In the genomic region with DNA sequence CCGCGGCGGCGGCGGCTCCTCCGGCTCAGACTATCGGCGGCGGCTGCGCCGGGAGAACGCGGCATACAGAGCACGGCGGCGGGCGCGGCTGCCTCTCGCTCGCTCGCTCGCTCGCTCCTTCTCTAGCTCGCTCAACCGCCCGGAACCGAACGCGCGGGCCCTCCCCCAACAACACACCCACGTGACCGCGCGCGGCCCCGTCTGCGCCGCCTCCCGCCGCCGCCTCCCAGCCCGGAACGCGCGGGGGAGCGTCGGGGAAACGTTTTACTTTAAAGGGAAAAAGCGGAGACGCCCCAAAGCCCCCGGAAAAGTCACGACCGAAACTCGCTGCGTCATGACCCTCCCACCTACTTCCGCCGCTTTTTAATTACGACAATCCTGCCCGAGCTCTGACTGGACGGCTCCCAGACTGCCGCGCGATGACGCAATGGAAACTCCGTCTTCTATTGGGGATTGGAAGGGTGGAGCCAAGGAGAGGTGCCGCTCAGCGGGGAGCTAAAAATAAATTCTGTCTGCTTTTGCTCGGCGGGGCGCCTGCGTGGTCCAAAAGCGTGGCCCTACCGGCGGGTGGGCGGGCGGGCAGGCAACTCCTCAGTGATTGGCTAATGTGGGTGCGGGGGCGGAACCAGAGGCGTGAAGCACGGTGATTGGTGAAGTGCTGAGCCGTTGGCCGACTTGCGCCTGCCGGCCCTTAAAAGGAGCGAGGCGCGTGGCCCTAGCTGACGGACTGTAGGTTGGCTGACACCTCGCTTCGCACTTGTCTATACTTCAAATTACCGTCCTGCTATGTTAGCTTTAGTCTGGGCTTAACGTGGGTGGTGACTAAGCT, we compare ENCODE assay signal across 8 mouse cellular contexts. TPM values are rescaled to one million over a fixed set of nuclear protein-coding genes. Genes with fewer than 3 reads are reported as not detected.
DNase-seq lines count a peak whose midpoint lies in the region; ATAC-seq and TF ChIP-seq lines count a peak whose summit lies in the region.

A gene (minus strand): TSS at position 351 of the 829 bp plus-strand sequence.

- H3K4me3 ChIP-seq in ES-E14 (ENCODE audit: insufficient read depth in 1 of 2, low read depth in 1 of 2, low read length in 2 of 2, poor library complexity in 1 of 2, severe bottlenecking in 1 of 2), result peak within 1 kb of the TSS; percentile 94 to 99
- peak within 1 kb of the TSS; percentile 59 for H3K4me3 ChIP-seq in forebrain, embryonic 15.5 days
- H3K4me3 ChIP-seq in lung, adult 2 months (replicated peaks; ENCODE audit: extremely low read depth, low read depth, low read length), result peak within 1 kb of the TSS; percentile 87

- no peak for TF ChIP-seq CTCF in lung, adult 2 months (IDR thresholded peaks at IDR 0.05; ENCODE audit: insufficient read depth, low read length)

- peaks cover 0 to 7% of the 10 kb centered on the region in 2 experiments; a peak in 2 of 4 replicates for H3K4me1 ChIP-seq in ES-E14 (ENCODE audit: control insufficient read depth in 2 of 2, insufficient read depth in 2 of 2, low read length in 2 of 2, poor library complexity in 1 of 2)
- peaks cover 37% of the 10 kb centered on the region for H3K4me1 ChIP-seq in forebrain, embryonic 15.5 days
- peaks cover 22% of the 10 kb centered on the region for H3K4me1 ChIP-seq in lung, adult 2 months (ENCODE audit: control insufficient read depth, insufficient read depth, low read length)

- peak; percentile 74; the same call in 1 of the 2 replicates for TF ChIP-seq POLR2A in lung, adult 2 months (IDR thresholded peaks at IDR 0.05; ENCODE audit: borderline replicate concordance, extremely low read depth, low read depth, low read length)

- intact Hi-C loops in heart, postnatal 25 days (cut with DNase I), result loop anchor here (5.0 to 10.0 kb wide), 2 partner anchors 155 to 652 kb away; a partner anchor contains a TSS

- no peaks in the 10 kb centered on the region; the same call in 1 of the 2 replicates for H3K36me3 ChIP-seq in ES-E14 (ENCODE audit: control insufficient read depth, insufficient read depth, low read length, poor library complexity, severe bottlenecking)
- no peaks in the 10 kb centered on the region for H3K36me3 ChIP-seq in forebrain, embryonic 15.5 days

- DNase-seq in ES-E14 (ENCODE audit: low read depth, low spot score), result peak; percentile 99
- peak; percentile 99 for DNase-seq in cerebellum, adult 11-12 months
- peak; percentile 99 for DNase-seq in heart, postnatal 25 days (ENCODE audit: low spot score)
- peak; percentile 99 for DNase-seq in layer of hippocampus, adult 18-20 months (ENCODE audit: low spot score in 2 of 2)
- DNase-seq in lung, adult 2 months, result peak; percentile 98
- DNase-seq in thymus, adult 18-20 months, result peak; percentile 98 to 99

- ATAC-seq in forebrain, embryonic 15.5 days (replicated peaks), result peak; percentile 97
- ATAC-seq in neutrophil, adult 5-6 weeks (ENCODE audit: extremely low read depth, insufficient number of reproducible peaks, low FRiP score, poor library complexity, severe bottlenecking), result peak; percentile 89

- under 1% methylated on average over 88 of the region's 92 CpGs for WGBS in forebrain, embryonic 15.5 days
- 1% methylated on average over 92 of the region's 92 CpGs for WGBS in lung, adult 2 months

- in situ Hi-C loops in ES-E14 (cut with MboI; ENCODE audit: low sequenced_read_pairs in 2 of 2, unreplicated experiment in 2 of 2), result no loop called here

- H3K9me3 ChIP-seq in ES-E14 (ENCODE audit: control insufficient read depth, insufficient read depth, low read depth, low read length), result no peaks in the 10 kb centered on the region
- no peaks in the 10 kb centered on the region for H3K9me3 ChIP-seq in forebrain, embryonic 15.5 days

- H3K4me2 ChIP-seq in forebrain, embryonic 15.5 days (replicated peaks), result peak within 1 kb of the TSS; percentile 81

- no peaks in the 10 kb centered on the region for H3K27me3 ChIP-seq in forebrain, embryonic 15.5 days

- peak within 1 kb of the TSS; percentile 96 for H3K27ac ChIP-seq in ES-E14 (ENCODE audit: insufficient read depth, low read depth, low read length, poor library complexity, severe bottlenecking)
- H3K27ac ChIP-seq in forebrain, embryonic 15.5 days (replicated peaks), result peak within 1 kb of the TSS; percentile 93

- peak within 1 kb of the TSS; percentile 97 for H3K9ac ChIP-seq in ES-E14 (ENCODE audit: insufficient read depth, low read depth, low read length, poor library complexity, severe bottlenecking)
- peak within 1 kb of the TSS; percentile 83 for H3K9ac ChIP-seq in forebrain, embryonic 15.5 days (replicated peaks)

TF ChIP-seq in ES-E14, 5 proteins besides CTCF, POLR2A, EP300 and RAD21:
- no peak for TF ChIP-seq ZNF384 (IDR thresholded peaks at IDR 0.05; ENCODE audit: low read depth, low read length)
- TF ChIP-seq MAFK (IDR thresholded peaks at IDR 0.05; ENCODE audit: insufficient read depth, low read depth, low read length), result peak; percentile 77; the same call in 1 of the 2 replicates
- peak; percentile 77 for TF ChIP-seq HCFC1 (IDR thresholded peaks at IDR 0.05; ENCODE audit: borderline replicate concordance, insufficient read depth, low read length)

RNA-seq across cellular contexts. Expression of the gene that starts here (rescaled TPM):
- total RNA-seq in ES-E14 (2012; rRNA removed), result 39.7 and 45.6 TPM in 2 replicates
- polyA plus RNA-seq in forebrain, embryonic 15.5 days (2015; fragmentation: Nextera tagmentation; extraction: Ambion mirVana), result 231 and 243 TPM in 2 replicates
- 10 to 100 TPM; 75.5 to 82.9 TPM for total RNA-seq in heart, postnatal 25 days (2021)
- total RNA-seq in layer of hippocampus, adult 18-20 months (2021), result 100 to 1,000 TPM; 113 to 119 TPM
- polyA plus RNA-seq in lung, adult 2 months (2012; rRNA removed), result 27.1 and 28.9 TPM in 2 replicates
- 48.2 and 59.8 TPM in 2 replicates for total RNA-seq in neutrophil, adult 5-6 weeks (2017)

Comparison
In these comparisons a context has a peak if more than half of its experiments do, and no peak if none do; other contexts are left out.
1. Peak in every context shown above with its lines: DNase-seq, ATAC-seq, H3K4me3 ChIP-seq and H3K27ac ChIP-seq.